Mouse (Mus musculus) lung, adult 2 months (tissue): ENCODE results near the gene Aebp2.

Experiments
- CTCF ChIP-seq: fragments of 200-500 bp; IDR thresholded peaks from 2 replicates; pipeline ENCODE4 v1.5.1; 2011; ENCODE audit warnings: mild to moderate bottlenecking, low read length, control low read depth; ENCODE audit not compliant: insufficient read depth
- POLR2A ChIP-seq: fragments of 200-500 bp; IDR thresholded peaks from 2 replicates; pipeline ENCODE4 v1.6.1; 2011; ENCODE audit warnings: low read depth, mild to moderate bottlenecking, control low read depth, low read length, borderline replicate concordance; ENCODE audit errors: extremely low read depth

DNA sequence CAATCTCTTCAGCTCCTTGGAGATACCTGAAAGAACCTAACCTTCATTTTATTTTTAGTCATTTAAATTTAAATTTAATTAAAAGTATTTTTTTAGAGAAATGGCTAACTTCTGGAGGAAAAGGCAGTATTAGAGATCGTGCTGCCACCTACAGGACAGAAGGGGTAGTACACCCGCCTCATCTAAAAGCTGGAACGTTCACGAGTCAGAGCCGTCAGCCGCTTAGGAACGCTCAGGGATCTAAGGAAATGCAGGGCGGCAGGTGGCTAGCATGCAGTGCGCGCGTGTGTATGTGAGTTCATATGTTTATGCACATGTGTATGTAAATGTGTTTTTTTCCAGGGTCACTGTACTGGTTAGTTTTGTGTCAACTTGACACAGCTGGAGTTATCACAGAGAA, 90.3 kb downstream of the Aebp2 start:
- no peak for TF ChIP-seq POLR2A
- peak; percentile 79 for TF ChIP-seq CTCF
